Mouse (Mus musculus) ovary, adult 10 weeks (tissue): ENCODE data around the gene Shroom2. TPM values are rescaled to one million over a fixed set of nuclear protein-coding genes. Genes with fewer than 3 reads are reported as not detected.

Experiments
- polyA plus RNA-seq: library from polyadenylated mRNA; stranded (reverse); fragments of 350-450 nt; fragmentation: Illumina TruSeq; extraction: RNeasy Lipid Tissue Mini Kit (QIAGEN cat#74804); gene quantifications from one replicate; pipeline ENCODE4 v1.2.3, GENCODE M21; 2014

The Shroom2 gene
- 34.7 TPM for polyA plus RNA-seq

GRCm38 (mm10) chrX:152768891-152769599, at the start of gene Shroom2:
Shroom2 (minus strand) TSS chrX:152769465.

GRCm38 (mm10) chrX:152781720-152782403, 12.6 kb upstream of the Shroom2 start, which contains the start of gene Gpr143:
Gpr143 (plus strand) TSS chrX:152781921.

GRCm38 (mm10) chrX:152563034-152563433, 206.2 kb downstream of the Shroom2 start, which contains the start of gene Cldn34a:
Cldn34a (plus strand) TSS chrX:152563334.

Other genes with a start within 250 kb of the Shroom2 start
- not detected for gene Cldn34a, start 206.1 kb downstream of the Shroom2 start, polyA plus RNA-seq
- 0.48 TPM for gene Gpr143, start 12.5 kb upstream of the Shroom2 start, polyA plus RNA-seq
- gene Usp51, start 237.0 kb upstream of the Shroom2 start, polyA plus RNA-seq = 3.7 TPM